Mouse (Mus musculus): Measurements from ENCODE around the gene Btd.

Btd gene

GRCm38 (mm10) chr14:31658126-31658680, 17.4 kb downstream of the Btd start:
- ChIA-PET CTCF (interaction anchor here in 1 of 4 experiments (1.0 to 1.3 kb wide), 2 partner anchors 14 to 133 kb away, joined by 3 read pairs; no protein-coding TSS in a partner anchor), POLR2A (interaction anchor here in 1 of 4 experiments (1.3 to 1.5 kb wide), 3 partner anchors 9 to 14 kb away, joined by 3 to 4 read pairs (median 3); no protein-coding TSS in a partner anchor)

GRCm38 (mm10) chr14:31659501-31660181, 18.8 kb downstream of the Btd start:
- CTCF ChIA-PET, result interaction anchor here in 3 of 4 experiments (0.5 to 1.9 kb wide), 8 partner anchors 8 to 587 kb away, joined by 3 to 5 read pairs (median 3); no protein-coding TSS in a partner anchor
- POLR2A ChIA-PET, result interaction anchor here in 2 of 4 experiments (0.6 to 4.9 kb wide), 7 partner anchors 7 to 319 kb away, joined by 3 to 25 read pairs (median 3); partner anchors contain the start of genes Btd (in 1 of the 2), Gm49387 (in 1 of the 2) and Hacl1 (in 1 of the 2)

GRCm38 (mm10) chr14:31660312-31661093, 19.7 kb downstream of the Btd start:
- ChIA-PET CTCF (interaction anchor here (0.5 to 2.2 kb wide), 12 partner anchors 10 to 586 kb away, joined by 3 to 12 read pairs (median 4); no protein-coding TSS in a partner anchor), POLR2A (interaction anchor here in 2 of 4 experiments (1.1 to 4.9 kb wide), 8 partner anchors 8 to 499 kb away, joined by 3 to 28 read pairs (median 8); partner anchors contain the start of genes Btd (in 2 of the 2), Gm49387 (in 2 of the 2), Hacl1 (in 2 of the 2) and Ncoa4 (in 1 of the 2))

- POLR2A ChIA-PET, result interaction anchor here (0.6 to 4.9 kb wide), 42 partner anchors 8 to 498 kb away, joined by 3 to 28 read pairs (median 4); partner anchors contain the start of genes Btd (in 3 of the 4), Gm49387 (in 3 of the 4), Hacl1 (in 3 of the 4) and Dph3 (in 1 of the 4)
- CTCF ChIA-PET, result interaction anchor here (0.6 to 2.2 kb wide), 14 partner anchors 9 to 802 kb away, joined by 3 to 13 read pairs (median 3); partner anchors contain the start of gene Slc18a3 (in 1 of the 4)
These were observed 21.1 kb downstream of the Btd start for GRCm38 (mm10) chr14:31661671-31662554.

DNA sequence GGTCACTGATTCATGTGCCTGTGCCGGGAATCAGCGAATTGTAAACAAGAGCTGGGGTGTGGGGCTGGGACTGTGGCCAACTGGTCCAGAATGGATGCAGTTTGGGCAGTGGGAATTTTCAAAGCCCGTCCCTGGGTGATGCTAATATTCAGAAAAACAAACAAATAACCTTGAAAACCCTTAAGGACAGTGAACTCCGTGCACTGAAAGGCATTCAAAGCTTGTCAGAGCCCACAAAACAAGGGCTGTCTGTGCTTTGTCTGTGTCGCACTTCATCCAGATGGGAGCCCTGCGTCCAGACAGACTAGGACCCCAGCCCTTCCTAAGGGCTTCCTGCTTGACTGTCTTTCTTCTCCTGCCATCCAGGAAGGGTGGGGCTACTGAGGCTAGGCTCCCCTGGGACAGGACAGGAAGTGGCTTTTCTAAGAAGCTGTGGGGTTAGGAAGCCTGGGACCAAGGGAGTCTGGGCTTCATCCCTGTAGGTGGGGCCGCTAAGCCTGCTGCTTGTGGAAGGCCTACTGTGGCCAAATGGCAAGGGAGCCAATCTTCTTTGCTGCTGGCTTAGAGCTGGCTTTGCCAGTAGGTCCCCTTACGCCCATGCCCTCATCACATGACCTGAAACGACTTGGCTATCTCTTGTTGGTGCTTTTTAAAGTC, 21.9 kb downstream of the Btd start:
- ChIA-PET POLR2A (interaction anchor here in 3 of 4 experiments (0.6 to 4.9 kb wide), 36 partner anchors 9 to 620 kb away, joined by 3 to 28 read pairs (median 4); partner anchors contain the start of genes Btd (in 3 of the 3), Hacl1 (in 3 of the 3), Gm49387 (in 2 of the 3) and Dph3 (in 1 of the 3)), CTCF (interaction anchor here (0.6 to 2.2 kb wide), 11 partner anchors 9 to 802 kb away, joined by 3 to 12 read pairs (median 3); partner anchors contain the start of gene Slc18a3 (in 1 of the 4))

DNA sequence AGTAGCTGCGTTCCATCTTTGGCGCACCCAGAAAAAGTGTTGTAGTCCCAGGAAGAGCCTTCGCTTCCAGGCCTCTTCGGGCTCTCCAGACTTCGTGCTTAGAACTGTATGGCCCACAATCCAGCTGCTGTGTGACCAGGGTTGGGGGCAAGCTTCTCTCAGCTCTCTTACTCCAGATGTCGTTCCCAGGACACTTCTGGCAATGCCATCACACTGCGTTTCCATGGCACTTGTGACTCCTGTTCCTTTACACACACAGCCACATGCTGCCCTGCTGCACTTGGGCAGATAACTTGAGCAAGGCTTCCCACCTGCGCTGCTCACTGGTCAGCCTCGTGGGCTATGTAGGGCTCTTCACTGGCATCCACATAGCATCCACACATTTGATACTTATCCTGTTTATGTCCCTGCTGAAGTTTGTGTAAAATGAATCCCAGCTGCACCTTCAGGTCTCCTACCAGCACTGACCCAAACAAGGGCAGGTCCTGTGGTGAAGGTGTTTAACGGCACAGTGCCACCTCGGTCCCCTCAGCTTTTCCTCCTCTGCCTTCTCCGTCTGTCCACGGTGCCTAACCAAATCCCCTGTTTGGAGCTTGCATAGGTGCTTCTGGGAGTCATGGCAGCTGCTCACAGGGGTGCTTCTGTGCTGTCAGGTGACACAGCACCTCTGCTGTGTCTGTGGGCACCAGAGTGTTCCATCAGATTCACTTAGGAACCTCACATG, 22.7 kb downstream of the Btd start:
- ChIA-PET POLR2A (interaction anchor here (0.6 to 4.9 kb wide), 26 partner anchors 8 to 496 kb away, joined by 3 to 28 read pairs (median 4); partner anchors contain the start of genes Btd (in 3 of the 4), Hacl1 (in 3 of the 4), Gm49387 (in 2 of the 4) and Dph3 (in 1 of the 4)), CTCF (interaction anchor here in 2 of 4 experiments (1.1 to 1.7 kb wide), 4 partner anchors 8 to 414 kb away, joined by 3 to 4 read pairs (median 3); no protein-coding TSS in a partner anchor)

DNA sequence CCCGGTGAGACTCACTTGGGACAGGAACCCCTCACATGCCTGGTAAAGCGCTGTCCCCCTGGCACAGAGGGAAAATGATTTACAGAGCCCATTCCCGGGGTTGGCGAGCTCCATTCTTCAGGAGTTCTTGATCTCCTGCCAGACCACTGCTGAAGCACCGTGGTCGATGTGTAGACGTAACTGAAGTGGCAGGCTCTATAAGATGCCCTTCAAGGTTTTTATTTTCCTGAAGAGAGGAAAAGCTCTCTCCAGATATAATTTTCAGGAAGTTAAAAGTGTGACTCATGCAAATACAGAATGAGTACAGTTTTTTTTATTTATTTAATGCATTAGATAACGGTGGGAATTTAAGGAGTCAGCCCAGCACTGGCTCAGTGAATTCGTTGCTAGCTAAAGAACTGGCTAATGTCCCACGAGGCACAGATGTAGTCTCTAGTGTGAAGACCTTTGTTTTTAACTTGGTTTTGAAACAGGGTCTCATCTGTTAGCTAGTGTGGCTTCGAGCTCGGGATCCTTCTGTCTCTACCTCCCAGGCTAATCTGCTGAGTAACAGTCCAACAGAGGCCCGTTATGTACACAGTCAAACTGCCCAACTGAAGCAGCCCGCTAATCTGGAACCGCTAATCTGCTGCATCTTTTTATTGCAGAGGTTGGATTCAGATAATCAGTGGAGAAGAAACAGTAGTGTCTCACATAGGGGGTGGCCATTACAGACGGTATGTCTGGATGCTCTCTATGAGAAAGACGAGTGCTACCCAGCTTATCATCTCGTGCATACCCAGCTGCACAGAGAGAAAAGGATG, 23.5 kb downstream of the Btd start:
- CTCF ChIA-PET, result interaction anchor here in 2 of 4 experiments (0.6 to 1.4 kb wide), 2 partner anchors 272 to 392 kb away, joined by 3 read pairs; no protein-coding TSS in a partner anchor
- POLR2A ChIA-PET, result interaction anchor here in 2 of 4 experiments (0.6 to 4.9 kb wide), 8 partner anchors 12 to 227 kb away, joined by 3 to 25 read pairs (median 4); partner anchors contain the start of genes Btd (in 1 of the 2), Gm49387 (in 1 of the 2) and Hacl1 (in 1 of the 2)

DNA sequence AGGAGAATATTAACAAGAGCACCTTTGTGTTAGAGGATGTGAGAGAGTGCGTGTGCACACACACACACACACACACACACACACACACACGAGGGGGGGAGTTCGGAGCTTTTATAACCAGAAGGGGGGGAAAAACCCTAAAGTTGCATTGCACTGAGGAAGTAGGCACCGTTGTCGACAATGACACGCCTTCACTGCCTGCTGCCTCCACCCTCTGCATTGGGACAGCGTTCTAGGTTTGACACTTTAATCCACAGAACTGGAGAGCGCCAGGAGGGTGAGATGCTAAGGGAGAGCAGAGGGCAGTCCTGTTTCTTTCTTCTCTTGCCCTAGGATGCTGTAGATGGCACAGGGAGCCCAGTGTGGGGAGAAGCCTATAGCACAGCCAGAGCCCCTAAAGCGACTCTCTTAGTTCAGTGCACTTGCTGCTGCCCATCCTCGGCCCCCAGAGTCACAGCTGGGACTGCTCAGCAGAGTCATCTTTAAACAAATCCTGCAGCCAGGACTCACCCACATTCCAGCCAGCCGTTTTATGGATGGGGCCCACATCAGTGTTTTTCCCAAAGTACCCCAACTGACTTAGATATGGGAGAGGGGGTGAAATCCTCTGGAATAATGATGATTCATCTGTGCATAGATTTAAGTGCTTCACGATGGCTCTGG, 24.2 kb downstream of the Btd start:
- CTCF ChIA-PET, result interaction anchor here in 1 of 4 experiments (0.6 kb wide), 1 partner anchor 271 kb away, joined by 3 read pairs; no protein-coding TSS in a partner anchor
- POLR2A ChIA-PET, result interaction anchor here in 1 of 4 experiments (1.2 kb wide), 1 partner anchor 52 kb away, joined by 3 read pairs; no protein-coding TSS in a partner anchor

DNA sequence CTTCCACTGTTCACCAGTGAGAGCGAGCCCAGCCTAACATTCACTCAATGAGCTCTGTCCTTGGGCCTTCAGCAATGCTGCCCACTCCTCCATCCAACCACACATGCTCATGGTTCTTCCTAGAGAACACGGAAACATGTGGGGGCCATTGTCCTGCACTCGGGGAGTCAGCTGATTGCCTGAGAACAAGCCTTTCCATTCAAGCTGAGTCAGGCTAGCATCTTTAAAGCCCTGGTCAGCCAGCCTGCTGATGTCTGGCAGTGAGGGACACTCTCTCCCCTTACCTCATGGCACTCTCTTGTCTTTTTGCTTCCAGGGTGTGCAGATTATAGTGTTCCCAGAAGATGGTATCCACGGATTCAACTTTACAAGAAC, 24.7 kb downstream of the Btd start:
- POLR2A ChIA-PET, result interaction anchor here in 1 of 4 experiments (0.6 kb wide), 1 partner anchor 88 kb away, joined by 5 read pairs; no protein-coding TSS in a partner anchor
- CTCF ChIA-PET, result no interaction called here

GRCm38 (mm10) chr14:31666931-31667705, 26.3 kb downstream of the Btd start:
- ChIA-PET POLR2A (interaction anchor here in 2 of 4 experiments (1.0 to 1.8 kb wide), 2 partner anchors 9 to 17 kb away, joined by 3 to 4 read pairs; no protein-coding TSS in a partner anchor), CTCF (interaction anchor here in 2 of 4 experiments (0.7 to 1.5 kb wide), 2 partner anchors 10 kb away, joined by 3 read pairs; no protein-coding TSS in a partner anchor)

- CTCF ChIA-PET, result no interaction called here
- POLR2A ChIA-PET, result interaction anchor here in 2 of 4 experiments (1.0 to 1.8 kb wide), 3 partner anchors 10 to 101 kb away, joined by 3 to 4 read pairs (median 3); no protein-coding TSS in a partner anchor
These were observed 26.9 kb downstream of the Btd start for GRCm38 (mm10) chr14:31667741-31668140.

DNA sequence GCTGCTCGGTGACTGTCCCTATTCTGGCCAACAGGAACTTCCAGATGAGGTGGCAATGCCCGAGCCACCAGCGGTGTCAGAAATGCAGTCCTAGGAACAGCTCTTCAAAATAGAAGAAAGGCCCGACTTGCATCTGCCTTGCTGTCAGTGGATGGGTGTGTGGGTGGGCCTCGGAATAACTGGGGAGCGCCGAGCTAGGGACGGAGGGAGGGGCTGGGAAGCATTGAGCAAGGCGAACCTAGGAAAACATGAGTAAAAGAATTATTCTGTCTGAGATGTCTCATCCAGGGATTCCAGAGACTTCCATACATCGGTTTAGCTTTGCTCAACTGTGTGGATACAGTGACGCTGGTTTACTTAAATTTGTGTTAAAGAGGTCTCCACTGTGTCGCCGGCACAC, 27.5 kb downstream of the Btd start:
- POLR2A ChIA-PET, result interaction anchor here in 2 of 4 experiments (1.1 to 1.8 kb wide), 3 partner anchors 9 to 100 kb away, joined by 3 to 4 read pairs (median 3); no protein-coding TSS in a partner anchor
- CTCF ChIA-PET, result interaction anchor here in 1 of 4 experiments (0.5 kb wide), 1 partner anchor 342 kb away, joined by 6 read pairs; no protein-coding TSS in a partner anchor

GRCm38 (mm10) chr14:31669161-31669611, 28.4 kb downstream of the Btd start:
- POLR2A ChIA-PET, result interaction anchor here in 2 of 4 experiments (1.1 to 1.4 kb wide), 2 partner anchors 10 to 99 kb away, joined by 3 read pairs; no protein-coding TSS in a partner anchor

More at GRCm38 (mm10) chr14:31669161-31669611, 28.4 kb downstream of the Btd start:
- CTCF ChIA-PET, result interaction anchor here in 1 of 4 experiments (1.0 kb wide), 1 partner anchor 13 kb away, joined by 3 read pairs; no protein-coding TSS in a partner anchor
